Mouse (Mus musculus): ENCODE measurements around the gene Sfta2.

The Sfta2 gene

DNA sequence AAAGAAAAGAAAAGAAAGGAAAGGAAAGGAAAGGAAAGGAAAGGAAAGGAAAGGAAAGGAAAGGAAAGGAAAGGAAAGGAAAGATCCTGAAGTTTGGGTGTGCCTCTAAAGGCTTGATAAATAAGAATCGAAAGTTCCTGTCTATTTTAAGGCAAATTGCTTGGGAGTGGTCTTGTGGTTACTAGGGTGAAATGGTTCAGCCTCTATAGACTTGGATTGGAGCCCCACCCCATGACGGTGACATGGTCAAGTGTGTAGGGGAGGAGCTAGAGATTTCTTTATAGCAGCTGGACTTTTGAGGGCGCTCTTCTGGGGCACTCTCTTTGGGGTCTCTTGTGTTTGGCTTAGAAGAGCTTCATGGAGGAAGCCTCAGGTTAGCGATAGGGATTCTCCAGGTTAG is 7.6 kb upstream of the Sfta2 start:
- DNase-seq (ENCODE audit: low read depth) = no peak

- no peak for DNase-seq (ENCODE audit: low read depth)
Observed at GRCm38 (mm10) chr17:35594456-35594855, 6.9 kb upstream of the Sfta2 start.

DNA sequence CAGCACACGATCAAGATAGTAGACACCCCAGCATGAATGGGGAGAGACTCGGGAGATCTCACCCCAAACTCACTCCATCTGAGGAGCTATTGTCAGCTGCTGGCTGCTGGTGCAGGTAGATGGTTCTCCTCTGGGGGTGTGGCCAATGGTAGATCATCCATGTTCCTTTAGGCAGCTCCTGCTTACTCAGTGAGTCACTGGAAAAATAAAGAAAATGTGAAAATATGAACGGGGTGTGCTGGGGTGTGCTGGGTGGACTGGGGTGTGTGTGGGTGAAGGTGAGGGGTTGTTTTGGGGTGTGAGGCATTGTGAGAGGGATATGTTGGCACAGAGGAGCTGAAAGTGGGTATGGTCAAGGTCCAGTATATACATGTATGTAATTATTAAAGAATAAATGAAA is 4.0 kb upstream of the Sfta2 start:
- DNase-seq (ENCODE audit: low read depth) = no peak

GRCm38 (mm10) chr17:35601736-35602354 is 496 bp downstream of the Sfta2 start:
- DNase-seq (ENCODE audit: low read depth) = no peak

DNA sequence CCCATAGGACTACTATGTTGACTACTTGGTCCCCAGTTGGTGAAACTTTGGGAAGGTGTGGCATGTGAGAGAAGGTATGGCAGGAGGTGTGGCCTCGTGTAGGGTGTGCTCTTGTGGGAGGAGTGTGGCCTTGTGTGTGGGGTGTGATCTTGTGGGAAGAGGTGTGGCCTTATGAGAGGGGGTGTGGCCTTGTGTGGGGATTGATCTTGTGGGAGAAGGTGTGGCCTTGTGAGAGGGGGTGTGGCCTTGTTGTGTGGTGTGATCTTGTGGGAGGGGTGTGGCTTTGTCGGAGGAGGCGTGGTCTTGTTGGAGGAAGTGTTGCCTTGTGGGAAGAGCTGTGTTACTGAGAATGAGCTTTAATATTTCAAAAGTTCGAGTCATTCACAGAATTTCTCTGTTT is 15.8 kb downstream of the Sfta2 start:
- no peak for DNase-seq (ENCODE audit: low read depth)

- DNase-seq (ENCODE audit: low read depth) = no peak
Observed at GRCm38 (mm10) chr17:35626537-35626936, 25.2 kb downstream of the Sfta2 start, which contains the start of gene Gm9573. Gm9573 (minus strand) TSS chr17:35626637.

- no peak for DNase-seq (ENCODE audit: low read depth)
Observed at GRCm38 (mm10) chr17:35633992-35634391, 32.6 kb downstream of the Sfta2 start.

GRCm38 (mm10) chr17:35635202-35635601 is 33.9 kb downstream of the Sfta2 start:
- no peak for DNase-seq (ENCODE audit: low read depth)

- DNase-seq (ENCODE audit: low read depth) = peak; percentile 51
Observed at GRCm38 (mm10) chr17:35635699-35636111, 34.4 kb downstream of the Sfta2 start.

- DNase-seq (ENCODE audit: low read depth) = no peak
Observed at GRCm38 (mm10) chr17:35636363-35636762, 35.0 kb downstream of the Sfta2 start.

- DNase-seq (ENCODE audit: low read depth) = peak; percentile 90
Observed at GRCm38 (mm10) chr17:35638475-35639190, 37.3 kb downstream of the Sfta2 start.

GRCm38 (mm10) chr17:35639352-35639751 is 38.0 kb downstream of the Sfta2 start:
- DNase-seq (ENCODE audit: low read depth) = no peak

GRCm38 (mm10) chr17:35643609-35644236 is 42.4 kb downstream of the Sfta2 start, which contains the start of gene Mucl3:
Mucl3 (minus strand) TSS chr17:35643695.
- no peak for DNase-seq (ENCODE audit: low read depth)

DNA sequence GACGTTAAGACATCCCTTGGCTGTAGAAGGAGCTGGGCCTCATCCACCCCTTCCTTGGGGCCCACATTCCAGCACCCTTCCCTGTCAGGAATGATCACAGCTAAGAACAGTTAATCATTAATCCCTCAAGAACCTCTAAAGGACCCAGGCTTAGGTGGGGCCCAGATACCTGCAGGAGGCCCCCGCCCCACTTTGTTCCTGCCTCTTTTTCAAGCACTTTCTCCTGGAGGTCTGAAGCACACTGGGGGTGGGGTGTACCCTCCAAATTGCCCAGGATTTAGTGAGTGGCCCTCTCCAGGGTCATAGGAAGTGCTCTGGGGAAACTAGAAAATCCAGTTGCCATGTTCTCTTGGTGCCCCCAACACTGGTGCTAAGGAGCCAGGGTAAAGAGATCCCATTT is 48.1 kb downstream of the Sfta2 start:
- no peak for DNase-seq (ENCODE audit: low read depth)

DNA sequence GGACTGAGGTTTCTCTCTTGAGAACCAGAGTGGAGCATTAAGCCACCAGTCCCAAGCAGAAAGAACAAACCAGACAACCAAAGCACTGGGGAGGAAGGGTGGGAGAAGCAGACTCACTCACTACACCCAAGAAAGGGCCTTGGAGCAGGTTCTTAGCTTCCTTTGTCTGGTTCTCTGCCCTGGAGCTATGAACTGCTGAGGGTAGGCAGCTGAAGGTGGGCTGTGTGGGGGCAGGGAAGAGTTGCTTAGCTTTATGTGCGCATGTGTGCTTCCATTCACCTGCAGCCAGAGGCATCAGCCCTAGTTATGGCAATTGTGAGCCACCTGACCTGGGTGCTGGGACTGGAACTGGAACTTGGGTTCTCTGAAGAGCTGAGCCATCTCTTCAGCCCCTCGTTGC is 51.7 kb downstream of the Sfta2 start:
- DNase-seq (ENCODE audit: low read depth) = no peak

GRCm38 (mm10) chr17:35665957-35666515 is 64.7 kb downstream of the Sfta2 start:
- DNase-seq (ENCODE audit: low read depth) = peak; percentile 27

- DNase-seq (ENCODE audit: low read depth) = no peak
Observed at GRCm38 (mm10) chr17:35666851-35667256, 65.5 kb downstream of the Sfta2 start.

DNA sequence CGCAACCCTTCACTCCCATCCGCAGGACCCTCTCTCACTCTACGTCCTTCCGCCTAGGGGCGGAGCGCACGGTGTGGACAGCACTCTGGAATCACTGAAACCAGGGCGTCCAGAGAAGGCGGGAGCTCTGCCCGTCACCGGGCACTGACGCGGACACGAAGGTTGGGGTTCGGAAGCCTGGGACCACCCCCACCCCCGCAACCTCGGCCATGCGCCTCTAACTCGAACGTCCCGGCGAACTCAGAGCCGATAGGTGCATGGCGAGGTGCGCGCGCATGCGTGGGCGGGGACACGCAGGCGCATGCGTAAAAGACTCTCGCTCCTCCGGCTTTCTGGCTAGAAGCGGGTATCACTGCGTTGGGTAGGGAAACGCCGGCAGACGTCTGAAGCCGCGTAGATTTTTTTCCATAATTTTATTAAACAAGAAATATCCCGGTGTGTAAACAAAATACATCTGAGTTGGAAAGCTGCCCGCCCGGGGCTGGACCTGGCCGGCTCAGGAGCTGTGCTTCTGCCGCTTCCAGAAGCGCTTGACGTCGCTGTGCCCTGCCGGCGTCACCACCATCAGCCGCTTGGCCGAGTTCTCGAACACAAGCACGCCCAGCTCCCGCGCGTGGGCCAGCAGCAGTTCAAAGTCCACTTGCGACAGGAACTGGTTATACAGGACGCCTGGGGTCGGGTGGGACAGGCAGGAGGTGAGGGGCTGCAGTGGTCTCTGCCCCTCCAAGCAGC is 66.2 kb downstream of the Sfta2 start, which contains the start of gene Vars2:
TSS of gene Vars2 (minus strand) at position 259 of the 732 bp plus-strand sequence.
- DNase-seq (ENCODE audit: low read depth) = peak; percentile 85

DNA sequence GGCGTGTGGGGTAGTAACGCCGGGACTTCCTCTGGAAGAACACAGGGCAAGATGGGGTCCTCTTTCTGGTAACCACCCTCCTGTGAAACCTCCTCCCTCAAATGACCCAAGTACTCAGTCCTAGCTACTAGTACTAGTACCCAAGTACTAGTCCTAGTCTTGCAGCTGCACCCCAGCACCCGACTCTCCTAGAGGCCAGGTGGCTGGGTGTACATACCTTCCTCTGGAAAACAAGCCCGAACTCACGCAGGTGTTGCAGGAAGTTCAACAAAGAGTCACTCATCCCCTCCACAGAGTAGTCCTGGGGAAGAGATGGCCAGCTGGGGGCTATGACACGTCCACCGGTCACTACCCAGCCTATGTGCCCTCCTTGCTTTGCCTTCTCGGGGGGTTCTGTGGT is 68.4 kb downstream of the Sfta2 start:
- no peak for DNase-seq (ENCODE audit: low read depth)

DNA sequence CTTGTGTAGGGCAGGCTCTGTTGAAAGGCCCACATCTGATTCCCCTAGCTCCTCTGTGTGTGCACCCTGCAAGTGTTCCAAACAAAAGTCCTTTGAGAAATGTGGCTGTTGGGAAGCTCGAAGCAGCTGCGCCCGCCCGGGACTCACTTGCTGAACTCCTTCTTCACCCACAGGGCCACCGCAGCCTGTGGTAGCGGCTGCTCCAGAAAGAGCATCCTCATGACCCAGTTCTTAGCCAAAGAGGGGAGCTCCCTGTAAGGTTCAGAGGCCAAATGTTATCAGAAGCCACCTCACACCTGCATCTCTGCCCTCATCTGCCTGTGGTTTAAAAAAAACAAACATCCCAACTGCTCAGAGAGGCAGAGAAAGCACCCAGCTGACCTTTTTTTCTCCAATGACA is 70.5 kb downstream of the Sfta2 start:
- no peak for DNase-seq (ENCODE audit: low read depth)

DNA sequence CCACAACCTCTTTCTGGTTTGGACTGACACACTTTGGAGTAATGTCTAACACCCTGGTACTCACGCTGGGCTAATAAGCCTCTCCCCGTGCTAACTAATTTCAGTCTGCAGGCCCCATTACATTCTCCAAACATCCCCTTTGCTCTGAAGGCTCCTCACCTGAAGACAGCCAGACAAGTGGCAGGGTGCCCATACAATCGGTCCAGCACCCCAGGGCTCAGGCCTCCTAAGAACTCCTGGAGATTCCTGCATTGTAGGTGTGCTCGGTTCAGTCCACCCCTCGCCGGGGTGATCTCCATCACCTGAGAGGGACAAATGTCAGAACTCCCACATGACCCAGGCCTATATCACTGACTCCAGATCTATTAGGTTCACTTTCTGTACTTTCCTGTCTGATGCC is 71.2 kb downstream of the Sfta2 start:
- no peak for DNase-seq (ENCODE audit: low read depth)

GRCm38 (mm10) chr17:35673416-35674035 is 72.2 kb downstream of the Sfta2 start, which contains the start of gene Gtf2h4:
Gtf2h4 (minus strand) TSS chr17:35673739.
- DNase-seq (ENCODE audit: low read depth) = peak; percentile 86

All from fibroblast of lung, adult 2 months (primary cell).